Mouse (Mus musculus): Measurements from ENCODE around the gene Lsamp. TPM values are rescaled to one million over a fixed set of nuclear protein-coding genes. Genes with fewer than 3 reads are reported as not detected.

Lsamp gene
- total and polyA plus RNA-seq, 3 experiments = not detected

- H3K79me2 ChIP-seq (replicated peaks; ENCODE audit: control insufficient read depth, extremely low read depth, insufficient read depth, poor library complexity, severe bottlenecking) = no peaks in the 10 kb centered on the region
- H3K27me3 ChIP-seq (replicated peaks) = no peaks in the 10 kb centered on the region
- H3K9ac ChIP-seq (ENCODE audit: insufficient read depth, low read depth) = no peak overlapping the region
- TF ChIP-seq MYC (IDR thresholded peaks at IDR 0.05; ENCODE audit: low read depth, low read length) = no peak
- no peak for TF ChIP-seq ZC3H11A (IDR thresholded peaks at IDR 0.05; ENCODE audit: low read depth, low read length)
- no peak for TF ChIP-seq MAZ (IDR thresholded peaks at IDR 0.05; ENCODE audit: low read depth, low read length)
- no peak for TF ChIP-seq ZNF384 (IDR thresholded peaks at IDR 0.05; ENCODE audit: low read depth, low read length)
- TF ChIP-seq NELFE (IDR thresholded peaks at IDR 0.05; ENCODE audit: low read depth, low read length) = no peak
- H3K4me2 ChIP-seq (ENCODE audit: insufficient read depth, low read depth, poor library complexity, severe bottlenecking) = no peak overlapping the region
- H3K27ac ChIP-seq (ENCODE audit: insufficient read depth, low read depth) = no peak overlapping the region
- H3K9me3 ChIP-seq (replicated peaks; ENCODE audit: low read length) = peaks cover 48% of the 10 kb centered on the region
- in situ Hi-C loops (cut with MboI; ENCODE audit: low pct_ligation_motif_present, low pct_unique_long_range_greater_than_20kb, low sequenced_read_pairs) (no loop called here), dilution Hi-C loops (cut with MboI; ENCODE audit: extremely low pct_ligation_motif_present, extremely low pct_unique_long_range_greater_than_20kb, low sequenced_read_pairs) (no loop called here)
- H3K36me3 ChIP-seq (replicated peaks in 1 of 2; ENCODE audit: control insufficient read depth in 1 of 2, insufficient read depth in 1 of 2, low read length in 1 of 2) = no peaks in the 10 kb centered on the region
- no peak overlapping the region for H3K4me3 ChIP-seq (replicated peaks in 1 of 3; ENCODE audit: low read depth in 2 of 3, low read length in 2 of 3, poor library complexity in 1 of 3)
- H3K4me1 ChIP-seq (ENCODE audit: control insufficient read depth in 1 of 2, insufficient read depth in 2 of 2) = no peaks in the 10 kb centered on the region
- DNase-seq (ENCODE audit: extremely low read depth) = no peak
Observed at GRCm38 (mm10) chr16:41384288-41384687, 1400.1 kb downstream of the Lsamp start.

DNA sequence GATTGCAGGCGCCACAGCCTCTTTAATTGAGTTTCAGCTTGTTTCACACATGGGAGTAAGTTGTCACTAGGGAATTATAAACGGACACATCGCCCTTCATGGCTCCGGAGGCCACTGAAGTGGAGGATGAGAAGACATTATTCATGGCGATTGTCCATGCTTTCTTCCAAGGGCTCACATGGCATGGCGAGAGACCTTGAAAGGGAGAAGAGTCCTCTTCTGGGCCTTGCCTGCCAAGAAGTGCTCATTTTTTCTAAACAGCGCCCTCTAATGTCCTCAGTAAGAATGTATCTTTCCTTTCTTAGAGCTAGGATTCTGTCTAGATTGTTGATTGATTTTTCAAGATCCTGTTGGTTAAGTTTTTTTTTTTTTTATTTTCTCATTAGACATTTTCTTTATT, 1424.7 kb downstream of the Lsamp start:
- H3K4me1 ChIP-seq (ENCODE audit: control insufficient read depth in 1 of 2, insufficient read depth in 2 of 2) = no peaks in the 10 kb centered on the region
- H3K27me3 ChIP-seq (replicated peaks) = no peaks in the 10 kb centered on the region
- dilution Hi-C loops (cut with MboI; ENCODE audit: extremely low pct_ligation_motif_present, extremely low pct_unique_long_range_greater_than_20kb, low sequenced_read_pairs) = no loop called here
- TF ChIP-seq USF1 (IDR thresholded peaks at IDR 0.05; ENCODE audit: low read depth, low read length) (no peak), ZC3H11A (IDR thresholded peaks at IDR 0.05; ENCODE audit: low read depth, low read length) (no peak), TBP (conservative IDR thresholded peaks at IDR 0.05; ENCODE audit: low read depth, low read length) (no peak), RCOR1 (conservative IDR thresholded peaks at IDR 0.05; ENCODE audit: low read depth, low read length) (no peak), ETS1 (conservative IDR thresholded peaks at IDR 0.05; ENCODE audit: low read depth, low read length) (no peak), GABPA (IDR thresholded peaks at IDR 0.05; ENCODE audit: insufficient replicate concordance, low read depth, low read length) (no peak), KAT2A (IDR thresholded peaks at IDR 0.05; ENCODE audit: insufficient replicate concordance, low read length) (no peak), JUND (conservative IDR thresholded peaks at IDR 0.05; ENCODE audit: low read depth, low read length) (no peak), MAZ (IDR thresholded peaks at IDR 0.05; ENCODE audit: low read depth, low read length) (no peak), MEF2A (IDR thresholded peaks at IDR 0.05; ENCODE audit: borderline replicate concordance, low read depth, low read length) (no peak)
- peaks cover 58% of the 10 kb centered on the region for H3K9me3 ChIP-seq (replicated peaks; ENCODE audit: low read length)
- H3K4me3 ChIP-seq (replicated peaks in 1 of 3; ENCODE audit: low read depth in 2 of 3, low read length in 2 of 3, poor library complexity in 1 of 3) = no peak overlapping the region
- H3K27ac ChIP-seq (ENCODE audit: insufficient read depth, low read depth) = no peak overlapping the region
- no peak overlapping the region for H3K4me2 ChIP-seq (ENCODE audit: insufficient read depth, low read depth, poor library complexity, severe bottlenecking)
- H3K9ac ChIP-seq (ENCODE audit: insufficient read depth, low read depth) = no peak overlapping the region
- no peak for DNase-seq (ENCODE audit: extremely low read depth)
- H3K79me2 ChIP-seq (replicated peaks; ENCODE audit: control insufficient read depth, extremely low read depth, insufficient read depth, poor library complexity, severe bottlenecking) = no peaks in the 10 kb centered on the region
- in situ Hi-C loops (cut with MboI; ENCODE audit: low pct_ligation_motif_present, low pct_unique_long_range_greater_than_20kb, low sequenced_read_pairs) = no loop called here
- no peaks in the 10 kb centered on the region for H3K36me3 ChIP-seq (replicated peaks in 1 of 2; ENCODE audit: control insufficient read depth in 1 of 2, insufficient read depth in 1 of 2, low read length in 1 of 2)

DNA sequence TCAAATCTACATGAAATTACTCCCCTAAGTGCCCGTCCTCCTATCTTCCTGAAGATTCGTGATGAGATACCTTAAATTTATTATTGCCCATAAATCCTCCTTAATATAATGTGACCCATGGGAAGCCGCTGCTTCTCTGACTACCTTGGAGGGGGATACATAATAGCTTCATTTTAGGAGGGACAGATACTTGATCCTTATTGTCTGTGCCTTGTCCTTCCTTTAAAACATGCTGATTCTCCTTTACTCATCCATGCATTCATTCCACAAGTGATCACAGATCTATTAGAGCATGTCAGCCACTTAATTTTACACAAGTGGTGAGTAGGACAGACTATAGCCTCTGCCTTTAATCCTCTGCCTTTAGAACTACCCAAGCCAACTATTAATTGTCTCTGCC, 1426.5 kb downstream of the Lsamp start:
- Histone ChIP-seq H3K4me1 (ENCODE audit: control insufficient read depth in 1 of 2, insufficient read depth in 2 of 2) (no peaks in the 10 kb centered on the region), H3K79me2 (replicated peaks; ENCODE audit: control insufficient read depth, extremely low read depth, insufficient read depth, poor library complexity, severe bottlenecking) (no peaks in the 10 kb centered on the region), H3K9me3 (replicated peaks; ENCODE audit: low read length) (peaks cover 57% of the 10 kb centered on the region), H3K27ac (ENCODE audit: insufficient read depth, low read depth) (no peak overlapping the region), H3K4me3 (replicated peaks in 1 of 3; ENCODE audit: low read depth in 2 of 3, low read length in 2 of 3, poor library complexity in 1 of 3) (no peak overlapping the region), H3K27me3 (replicated peaks) (no peaks in the 10 kb centered on the region), H3K36me3 (replicated peaks in 1 of 2; ENCODE audit: control insufficient read depth in 1 of 2, insufficient read depth in 1 of 2, low read length in 1 of 2) (no peaks in the 10 kb centered on the region), H3K4me2 (ENCODE audit: insufficient read depth, low read depth, poor library complexity, severe bottlenecking) (no peak overlapping the region), H3K9ac (ENCODE audit: insufficient read depth, low read depth) (no peak overlapping the region)
- no peak for TF ChIP-seq PAX5 (IDR thresholded peaks at IDR 0.05; ENCODE audit: low read length)
- TF ChIP-seq ETS1 (conservative IDR thresholded peaks at IDR 0.05; ENCODE audit: low read depth, low read length) = no peak
- no peak for TF ChIP-seq MAFK (IDR thresholded peaks at IDR 0.05; ENCODE audit: insufficient replicate concordance, low read length)
- TF ChIP-seq RAD21 (IDR thresholded peaks at IDR 0.05; ENCODE audit: low read depth, low read length) = no peak
- TF ChIP-seq CHD2 (IDR thresholded peaks at IDR 0.05; ENCODE audit: low read length) = no peak
- no peak for TF ChIP-seq ZC3H11A (IDR thresholded peaks at IDR 0.05; ENCODE audit: low read depth, low read length)
- TF ChIP-seq GABPA (IDR thresholded peaks at IDR 0.05; ENCODE audit: insufficient replicate concordance, low read depth, low read length) = no peak
- no peak for TF ChIP-seq KAT2A (IDR thresholded peaks at IDR 0.05; ENCODE audit: insufficient replicate concordance, low read length)
- no peak for TF ChIP-seq USF2 (conservative IDR thresholded peaks at IDR 0.05; ENCODE audit: low read depth, low read length)
- dilution Hi-C loops (cut with MboI; ENCODE audit: extremely low pct_ligation_motif_present, extremely low pct_unique_long_range_greater_than_20kb, low sequenced_read_pairs) (no loop called here), in situ Hi-C loops (cut with MboI; ENCODE audit: low pct_ligation_motif_present, low pct_unique_long_range_greater_than_20kb, low sequenced_read_pairs) (no loop called here)
- no peak for DNase-seq (ENCODE audit: extremely low read depth)
